Mouse (Mus musculus): ENCODE measurements around the gene Paqr5. TPM values are rescaled to one million over a fixed set of nuclear protein-coding genes. Genes with fewer than 3 reads are reported as not detected.

Paqr5 gene
- polyA plus RNA-seq, 1 experiment = 3.3 TPM

DNA sequence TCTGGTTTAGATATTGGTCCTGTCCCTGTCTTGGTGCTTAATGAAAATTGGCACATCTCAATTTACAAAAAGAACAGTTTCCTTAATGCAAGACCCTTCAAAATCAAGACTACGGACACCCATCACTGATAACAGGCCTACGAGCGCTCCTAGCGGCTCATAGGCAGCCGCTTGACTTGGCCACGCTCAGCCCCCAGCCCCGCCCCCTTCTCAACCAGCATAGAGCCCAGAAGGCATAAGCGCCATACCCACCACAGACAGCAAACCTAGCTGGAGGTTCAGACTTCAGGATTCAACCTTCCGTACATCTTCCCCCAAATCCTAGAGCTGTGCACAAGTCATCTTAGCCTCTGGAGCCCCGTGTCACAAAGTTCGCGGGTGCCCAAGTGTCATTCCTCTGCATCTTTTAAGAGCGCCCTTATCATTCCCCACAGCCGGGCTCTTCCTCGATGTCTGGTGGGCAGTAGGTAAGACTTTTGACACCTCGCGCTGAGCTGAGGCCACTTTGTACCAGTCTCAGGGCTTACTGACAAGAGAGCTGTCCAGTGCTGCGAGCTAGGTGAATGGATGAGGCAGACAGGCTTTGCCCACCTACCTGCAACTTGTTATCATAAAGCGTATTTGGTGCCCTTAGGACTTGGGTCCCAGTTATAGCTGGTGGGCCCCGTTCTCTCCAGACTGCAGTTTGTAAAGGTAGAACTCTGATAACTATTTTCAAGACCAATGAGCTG, 116.0 kb downstream of the Paqr5 start:
- TF ChIP-seq POLR2A (IDR thresholded peaks at IDR 0.05; ENCODE audit: low read depth, low read length) = no peak
- no peak for TF ChIP-seq CTCF (IDR thresholded peaks at IDR 0.05; ENCODE audit: extremely low read depth, insufficient read length, insufficient replicate concordance, low read depth, low read length)
- 58% methylated on average over 20 of the region's 20 CpGs for WGBS
- H3K4me1 ChIP-seq (ENCODE audit: control insufficient read depth, insufficient read depth, insufficient read length, low read length) = peaks cover 2% of the 10 kb centered on the region
- H3K27me3 ChIP-seq (ENCODE audit: control insufficient read depth, insufficient read depth, low read length) = no peaks in the 10 kb centered on the region
- H3K27ac ChIP-seq (ENCODE audit: insufficient read depth, low read depth, low read length) = no peak overlapping the region
- no peak overlapping the region for H3K4me3 ChIP-seq (ENCODE audit: low read depth, low read length)
- peaks cover 20% of the 10 kb centered on the region for H3K36me3 ChIP-seq (ENCODE audit: control insufficient read depth, insufficient read depth, low read length)

DNA sequence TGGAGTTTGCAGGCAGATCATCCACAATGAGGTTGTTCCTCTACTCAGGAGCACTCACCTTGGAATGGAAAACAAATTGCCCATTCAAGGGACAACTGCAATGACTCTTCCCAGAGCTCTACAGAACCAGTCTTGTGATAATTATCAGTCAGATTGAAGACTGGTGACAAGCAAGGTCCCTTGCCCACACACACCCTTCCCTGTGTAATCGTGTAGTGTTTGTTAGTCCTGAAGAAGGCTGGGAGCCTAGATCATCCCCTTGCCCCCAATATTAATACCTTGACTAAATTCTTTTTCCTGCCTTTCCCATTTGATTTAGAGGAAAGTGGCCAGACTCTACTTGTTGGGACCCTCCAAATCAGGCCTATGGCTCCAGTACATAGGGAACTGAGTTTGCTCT, 117.0 kb downstream of the Paqr5 start:
- Histone ChIP-seq H3K4me1 (ENCODE audit: control insufficient read depth, insufficient read depth, insufficient read length, low read length) (peaks cover 2% of the 10 kb centered on the region), H3K27ac (ENCODE audit: insufficient read depth, low read depth, low read length) (no peak overlapping the region), H3K4me3 (ENCODE audit: low read depth, low read length) (no peak overlapping the region), H3K27me3 (ENCODE audit: control insufficient read depth, insufficient read depth, low read length) (no peaks in the 10 kb centered on the region), H3K36me3 (ENCODE audit: control insufficient read depth, insufficient read depth, low read length) (peaks cover 20% of the 10 kb centered on the region)
- TF ChIP-seq CTCF (IDR thresholded peaks at IDR 0.05; ENCODE audit: extremely low read depth, insufficient read length, insufficient replicate concordance, low read depth, low read length) (no peak), POLR2A (IDR thresholded peaks at IDR 0.05; ENCODE audit: low read depth, low read length) (no peak)
- 45% methylated on average over 1 of the region's 1 CpGs for WGBS

DNA sequence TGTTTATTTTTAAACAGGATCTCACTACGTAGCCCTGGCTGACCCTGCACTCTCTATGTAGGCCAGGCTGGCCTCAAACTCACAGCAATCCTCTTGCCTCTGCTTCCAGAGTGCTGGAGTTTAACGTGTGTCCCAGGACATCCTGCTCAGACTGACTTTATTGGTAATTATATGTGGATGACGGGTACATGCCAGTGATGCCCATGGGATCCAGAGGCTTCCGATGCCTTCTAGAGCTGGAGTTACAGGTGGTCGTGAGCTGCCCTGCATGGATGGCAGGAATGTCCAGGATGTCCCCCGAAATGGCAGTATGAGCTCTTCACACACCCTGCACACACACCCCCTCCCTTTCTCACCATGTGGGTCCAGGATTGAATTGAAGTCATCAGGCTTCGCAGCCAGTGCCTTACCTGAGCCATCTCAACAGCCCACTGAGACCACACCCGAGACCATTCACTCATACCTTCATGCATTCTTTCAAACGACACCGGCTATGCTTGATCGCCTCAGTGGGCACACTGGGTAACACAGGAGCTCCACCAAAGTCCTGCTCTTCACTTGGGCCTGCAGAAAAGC, 117.7 kb downstream of the Paqr5 start:
- H3K36me3 ChIP-seq (ENCODE audit: control insufficient read depth, insufficient read depth, low read length) = peaks cover 20% of the 10 kb centered on the region
- no peaks in the 10 kb centered on the region for H3K27me3 ChIP-seq (ENCODE audit: control insufficient read depth, insufficient read depth, low read length)
- peaks cover 2% of the 10 kb centered on the region for H3K4me1 ChIP-seq (ENCODE audit: control insufficient read depth, insufficient read depth, insufficient read length, low read length)
- TF ChIP-seq POLR2A (IDR thresholded peaks at IDR 0.05; ENCODE audit: low read depth, low read length) (no peak), CTCF (IDR thresholded peaks at IDR 0.05; ENCODE audit: extremely low read depth, insufficient read length, insufficient replicate concordance, low read depth, low read length) (no peak)
- no peak overlapping the region for H3K27ac ChIP-seq (ENCODE audit: insufficient read depth, low read depth, low read length)
- no peak overlapping the region for H3K4me3 ChIP-seq (ENCODE audit: low read depth, low read length)
- 88% methylated on average over 11 of the region's 11 CpGs for WGBS

DNA sequence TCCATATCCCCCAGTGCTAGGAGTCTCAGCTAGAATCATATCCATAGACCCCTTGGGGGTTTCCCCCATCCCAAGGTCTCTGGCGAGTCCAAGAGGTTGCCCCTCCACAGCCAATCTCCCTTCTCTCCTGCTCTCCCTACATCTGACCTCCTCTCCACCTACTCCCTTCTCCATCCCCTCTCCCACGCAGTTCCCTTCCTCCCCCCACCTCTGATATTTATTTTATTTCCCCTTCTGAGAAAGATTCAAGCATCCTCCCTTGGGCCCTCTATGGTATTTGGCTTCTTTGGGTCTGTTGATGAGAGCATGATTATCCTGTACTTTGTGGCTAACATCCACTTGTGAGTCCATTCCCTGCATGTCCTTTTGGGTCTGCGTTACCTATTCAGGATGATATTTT, 118.3 kb downstream of the Paqr5 start:
- Histone ChIP-seq H3K27ac (ENCODE audit: insufficient read depth, low read depth, low read length) (no peak overlapping the region), H3K4me3 (ENCODE audit: low read depth, low read length) (no peak overlapping the region), H3K4me1 (ENCODE audit: control insufficient read depth, insufficient read depth, insufficient read length, low read length) (peaks cover 1% of the 10 kb centered on the region), H3K36me3 (ENCODE audit: control insufficient read depth, insufficient read depth, low read length) (peaks cover 20% of the 10 kb centered on the region), H3K27me3 (ENCODE audit: control insufficient read depth, insufficient read depth, low read length) (no peaks in the 10 kb centered on the region)
- TF ChIP-seq CTCF (IDR thresholded peaks at IDR 0.05; ENCODE audit: extremely low read depth, insufficient read length, insufficient replicate concordance, low read depth, low read length) (no peak), POLR2A (IDR thresholded peaks at IDR 0.05; ENCODE audit: low read depth, low read length) (no peak)
- 83% methylated on average over 3 of the region's 3 CpGs for WGBS

DNA sequence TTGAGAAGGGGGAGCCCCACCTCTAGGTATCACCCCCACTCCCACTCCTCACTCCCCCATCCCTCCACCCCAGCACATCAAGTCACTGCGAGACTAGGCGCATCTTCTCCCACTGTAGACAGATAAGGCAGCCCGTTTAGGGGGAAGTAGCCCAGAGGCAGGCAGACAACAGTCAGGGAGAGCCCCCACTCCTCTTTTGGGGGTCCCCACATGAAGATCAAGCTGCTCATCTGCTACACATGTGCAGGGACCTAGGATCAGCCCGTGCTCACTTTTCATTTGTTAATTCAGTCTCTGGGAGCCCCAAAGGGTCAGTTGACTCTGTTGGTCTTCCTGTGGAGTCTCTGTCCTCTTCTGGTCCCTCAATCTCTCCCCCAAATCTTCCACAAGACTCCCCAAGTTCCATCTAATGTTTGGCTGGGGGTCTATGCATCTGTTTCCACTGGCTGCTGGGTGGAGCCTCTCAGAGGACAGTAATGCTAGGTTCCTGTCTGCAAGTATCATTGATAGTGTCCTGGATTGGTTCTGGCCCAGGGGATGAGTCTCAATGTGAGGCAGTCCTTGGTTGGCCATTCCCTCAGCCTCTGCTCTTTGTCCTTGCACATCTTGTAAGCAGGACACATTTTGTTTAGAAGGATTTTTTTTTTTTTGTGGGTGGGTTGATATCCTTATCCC, 118.9 kb downstream of the Paqr5 start:
- Histone ChIP-seq H3K4me1 (ENCODE audit: control insufficient read depth, insufficient read depth, insufficient read length, low read length) (no peaks in the 10 kb centered on the region; the same call in 1 of the 2 replicates), H3K36me3 (ENCODE audit: control insufficient read depth, insufficient read depth, low read length) (peaks cover 16% of the 10 kb centered on the region), H3K4me3 (ENCODE audit: low read depth, low read length) (no peak overlapping the region), H3K27me3 (ENCODE audit: control insufficient read depth, insufficient read depth, low read length) (no peaks in the 10 kb centered on the region), H3K27ac (ENCODE audit: insufficient read depth, low read depth, low read length) (no peak overlapping the region)
- WGBS = 82% methylated on average over 4 of the region's 4 CpGs
- TF ChIP-seq CTCF (IDR thresholded peaks at IDR 0.05; ENCODE audit: extremely low read depth, insufficient read length, insufficient replicate concordance, low read depth, low read length) (no peak), POLR2A (IDR thresholded peaks at IDR 0.05; ENCODE audit: low read depth, low read length) (no peak)

DNA sequence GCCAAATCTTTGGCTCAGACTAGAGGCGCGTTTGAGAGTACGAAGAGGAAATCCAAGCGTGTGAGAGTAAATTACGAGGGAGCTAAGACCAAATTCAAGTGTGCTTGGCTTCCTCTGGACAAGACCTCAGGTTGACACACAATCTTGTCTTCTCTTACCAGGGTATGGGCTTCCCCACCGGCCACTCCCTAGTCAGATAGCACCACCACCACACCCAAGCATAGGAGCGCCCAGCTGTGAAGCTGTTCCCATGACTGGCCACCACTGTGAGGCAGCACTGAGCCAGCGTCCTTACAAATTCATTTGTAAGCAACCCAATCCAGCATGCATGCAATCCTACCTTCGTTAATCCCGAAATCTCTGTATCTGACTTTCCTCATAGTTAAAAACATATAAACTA, 119.7 kb downstream of the Paqr5 start:
- peaks cover 9% of the 10 kb centered on the region; the same call in 1 of the 2 replicates for H3K36me3 ChIP-seq (ENCODE audit: control insufficient read depth, insufficient read depth, low read length)
- 55% methylated on average over 10 of the region's 10 CpGs for WGBS
- TF ChIP-seq POLR2A (IDR thresholded peaks at IDR 0.05; ENCODE audit: low read depth, low read length) (no peak), CTCF (IDR thresholded peaks at IDR 0.05; ENCODE audit: extremely low read depth, insufficient read length, insufficient replicate concordance, low read depth, low read length) (peak; percentile 57; the same call in 1 of the 2 replicates)
- H3K27me3 ChIP-seq (ENCODE audit: control insufficient read depth, insufficient read depth, low read length) = no peaks in the 10 kb centered on the region
- H3K4me1 ChIP-seq (ENCODE audit: control insufficient read depth, insufficient read depth, insufficient read length, low read length) = no peaks in the 10 kb centered on the region; the same call in 1 of the 2 replicates
- no peak overlapping the region for H3K4me3 ChIP-seq (ENCODE audit: low read depth, low read length)
- no peak overlapping the region for H3K27ac ChIP-seq (ENCODE audit: insufficient read depth, low read depth, low read length)

DNA sequence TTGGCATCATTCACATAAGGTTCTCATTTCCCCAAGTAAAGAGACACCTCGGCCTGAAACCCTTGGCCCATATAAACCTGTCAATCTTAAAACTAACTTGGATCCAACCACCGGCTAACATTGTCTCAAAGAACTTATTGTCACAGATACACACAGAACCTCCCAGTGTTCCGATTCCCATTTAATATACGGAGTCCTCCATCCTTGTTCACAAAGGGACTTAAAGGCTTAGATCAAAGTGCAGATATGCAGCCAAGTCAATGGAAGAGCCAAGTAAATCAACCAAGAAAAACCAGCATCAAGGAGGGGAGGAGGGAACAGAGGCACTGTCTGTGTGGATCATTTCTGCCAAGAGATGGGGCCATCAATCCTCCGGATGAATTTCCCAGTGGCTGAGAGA, 121.1 kb downstream of the Paqr5 start:
- Histone ChIP-seq H3K27me3 (ENCODE audit: control insufficient read depth, insufficient read depth, low read length) (no peaks in the 10 kb centered on the region), H3K27ac (ENCODE audit: insufficient read depth, low read depth, low read length) (no peak overlapping the region), H3K4me1 (ENCODE audit: control insufficient read depth, insufficient read depth, insufficient read length, low read length) (no peaks in the 10 kb centered on the region; the same call in 1 of the 2 replicates), H3K4me3 (ENCODE audit: low read depth, low read length) (no peak overlapping the region), H3K36me3 (ENCODE audit: control insufficient read depth, insufficient read depth, low read length) (no peaks in the 10 kb centered on the region)
- WGBS = 44% methylated on average over 5 of the region's 5 CpGs
- TF ChIP-seq POLR2A (IDR thresholded peaks at IDR 0.05; ENCODE audit: low read depth, low read length) (no peak), CTCF (IDR thresholded peaks at IDR 0.05; ENCODE audit: extremely low read depth, insufficient read length, insufficient replicate concordance, low read depth, low read length) (no peak)
